Mouse (Mus musculus): ENCODE measurements around the gene Lifr. TPM values are rescaled to one million over a fixed set of nuclear protein-coding genes. Genes with fewer than 3 reads are reported as not detected.

Lifr gene
- total RNA-seq, 4 experiments from 2014 or later, result 43.7 to 56.5 (median 52.1) TPM

GRCm38 (mm10) chr15:7128627-7129126, 38.3 kb downstream of the Lifr start:
- DNase-seq (ENCODE audit: low spot score in 2 of 2), result peak in 1 of 2 experiments; percentile 38

GRCm38 (mm10) chr15:7129127-7129943, 38.9 kb downstream of the Lifr start:
- peak; percentile 58 to 79 for DNase-seq (ENCODE audit: low spot score in 2 of 2)

DNA sequence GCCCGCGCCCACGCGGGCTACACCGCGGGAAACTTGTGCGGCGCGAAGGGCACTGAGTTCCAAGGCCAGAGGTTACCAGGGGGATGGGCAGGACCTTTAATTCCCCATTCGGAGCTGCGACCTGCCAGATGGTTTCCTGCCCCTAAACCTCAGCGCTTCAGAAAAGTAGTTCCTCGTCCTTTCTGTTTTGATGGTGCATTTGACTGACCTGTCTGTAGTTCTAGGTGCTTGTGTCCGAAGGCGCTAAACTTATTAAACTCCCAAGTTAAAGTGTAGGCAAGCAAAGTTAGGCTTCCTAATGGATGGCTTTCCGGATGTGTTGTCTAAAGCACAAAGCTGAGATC, 39.5 kb downstream of the Lifr start:
- no peak for DNase-seq (ENCODE audit: low spot score in 2 of 2)

GRCm38 (mm10) chr15:7130691-7131225, 40.3 kb downstream of the Lifr start:
- DNase-seq (ENCODE audit: low spot score in 2 of 2), result no peak

- DNase-seq (ENCODE audit: low spot score in 2 of 2), result no peak
Observed at GRCm38 (mm10) chr15:7132741-7133140, 42.3 kb downstream of the Lifr start.

- no peak for DNase-seq (ENCODE audit: low spot score in 2 of 2)
Observed at GRCm38 (mm10) chr15:7134454-7135052, 44.1 kb downstream of the Lifr start.

DNA sequence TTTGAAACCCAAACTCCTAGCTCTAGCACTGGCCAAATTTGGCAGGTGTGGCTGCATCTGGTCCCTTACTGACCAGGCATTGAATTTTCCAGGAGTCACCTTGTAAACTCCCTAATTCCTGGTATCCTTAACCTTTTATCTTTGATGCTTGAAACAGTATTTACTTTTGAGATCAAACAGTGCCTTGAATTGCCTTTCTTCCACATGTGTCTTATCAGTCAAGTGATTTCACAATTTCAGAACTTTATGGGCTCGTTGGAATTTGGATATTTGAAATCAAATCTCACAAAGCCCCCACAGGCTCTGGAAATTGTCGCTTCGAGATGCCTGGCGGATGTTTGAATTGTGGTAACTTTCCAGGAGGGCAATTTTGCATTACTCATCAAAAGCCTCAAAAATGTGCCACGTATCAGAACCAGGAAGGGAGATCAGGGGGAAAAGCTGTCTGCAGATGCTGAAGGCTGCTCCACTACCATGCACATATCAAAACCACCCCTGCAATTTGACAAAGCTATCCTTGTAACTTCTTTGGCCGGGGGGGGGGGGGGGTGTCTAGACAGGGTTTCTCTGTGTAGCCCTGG, 45.7 kb downstream of the Lifr start:
- DNase-seq (ENCODE audit: low spot score in 2 of 2), result no peak

DNA sequence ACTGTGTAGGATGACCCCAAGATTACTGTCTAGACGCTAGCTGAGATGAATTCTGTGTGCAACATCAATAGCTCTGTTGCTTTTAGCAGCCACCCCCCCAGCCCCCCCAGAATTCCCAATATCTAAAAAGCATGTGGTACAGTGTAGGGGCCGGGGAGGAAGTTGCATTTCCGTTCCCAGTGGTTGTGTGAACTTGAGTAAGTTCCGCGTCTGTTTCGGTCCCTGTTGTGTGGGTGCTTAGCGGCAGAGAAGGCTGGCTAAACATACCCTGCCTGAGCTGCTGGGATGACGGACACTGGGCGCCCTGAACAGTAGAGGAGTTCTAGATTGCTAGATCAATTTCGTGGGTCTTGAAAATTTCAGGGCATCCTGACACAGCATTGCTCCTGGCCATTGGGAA, 46.5 kb downstream of the Lifr start:
- no peak for DNase-seq (ENCODE audit: low spot score in 2 of 2)

DNA sequence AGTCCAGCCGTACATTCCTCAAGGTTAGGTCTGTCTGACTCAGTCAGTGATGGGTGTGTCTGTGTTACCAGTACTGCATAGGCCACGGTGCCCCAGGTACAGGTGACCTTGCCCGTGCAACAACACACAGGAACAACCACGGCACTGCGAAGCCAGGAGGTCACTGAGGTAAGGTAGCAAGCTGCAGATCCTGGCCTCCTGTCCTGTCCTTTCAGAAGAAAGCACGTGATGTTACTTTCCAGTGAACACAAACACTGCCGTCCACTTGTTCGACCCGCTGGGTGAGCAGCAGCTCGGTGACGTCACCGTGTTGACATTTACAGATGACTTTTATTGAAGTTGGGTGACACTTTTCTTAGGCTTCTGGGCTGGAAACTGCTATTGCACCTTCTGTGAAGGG, 47.2 kb downstream of the Lifr start:
- DNase-seq (ENCODE audit: low spot score in 2 of 2), result no peak

DNA sequence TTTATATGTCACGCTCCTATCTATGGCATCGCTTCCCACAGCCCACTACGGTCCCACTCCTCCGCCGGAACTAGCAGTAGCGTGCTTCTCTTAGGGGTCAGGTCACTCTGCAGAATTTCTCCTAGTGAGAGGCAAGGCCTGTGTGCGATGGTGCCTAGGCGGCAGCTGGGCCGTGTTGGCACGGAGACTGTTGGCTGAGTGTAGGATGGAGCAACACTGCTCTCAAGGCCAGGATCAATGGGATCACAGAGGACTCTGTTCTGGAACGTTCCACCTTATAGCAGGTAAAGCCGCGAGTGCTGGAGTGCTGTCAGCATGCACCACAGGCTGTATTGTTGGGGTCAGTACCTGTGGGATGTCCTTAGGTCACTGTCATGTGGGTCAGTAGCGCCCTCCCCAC, 48.1 kb downstream of the Lifr start:
- no peak for DNase-seq (ENCODE audit: low spot score in 2 of 2)

GRCm38 (mm10) chr15:7140322-7140721, 49.9 kb downstream of the Lifr start:
- DNase-seq (ENCODE audit: low spot score in 2 of 2), result no peak

- no peak for DNase-seq (ENCODE audit: low spot score in 2 of 2)
Observed at GRCm38 (mm10) chr15:7141246-7141645, 50.8 kb downstream of the Lifr start.

DNA sequence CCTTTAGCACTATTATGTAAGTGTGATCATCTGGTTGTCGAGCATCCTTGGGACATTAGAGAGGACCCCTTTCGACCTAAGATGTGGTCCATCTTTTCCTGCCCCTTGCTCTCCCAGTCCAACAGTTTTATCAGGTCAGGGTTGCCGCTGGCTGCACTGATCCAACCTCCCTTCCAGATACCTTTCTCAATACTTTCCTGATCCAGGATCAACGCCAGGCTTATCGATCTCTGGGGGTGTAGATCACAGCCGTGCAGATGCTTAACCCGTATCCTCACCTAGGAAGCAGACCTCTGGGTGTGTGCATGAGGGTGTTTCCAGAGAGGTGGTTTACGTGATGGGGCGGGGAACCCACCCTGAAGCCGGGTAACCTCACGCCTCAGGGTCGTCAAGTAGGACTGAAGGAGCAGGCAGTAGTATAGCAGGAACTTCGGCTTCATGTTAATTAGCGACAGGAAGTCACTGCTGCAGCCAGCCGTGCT, 53.3 kb downstream of the Lifr start:
- DNase-seq (ENCODE audit: low spot score in 2 of 2), result no peak

GRCm38 (mm10) chr15:7144542-7144941, 54.1 kb downstream of the Lifr start:
- no peak for DNase-seq (ENCODE audit: low spot score in 2 of 2)

DNA sequence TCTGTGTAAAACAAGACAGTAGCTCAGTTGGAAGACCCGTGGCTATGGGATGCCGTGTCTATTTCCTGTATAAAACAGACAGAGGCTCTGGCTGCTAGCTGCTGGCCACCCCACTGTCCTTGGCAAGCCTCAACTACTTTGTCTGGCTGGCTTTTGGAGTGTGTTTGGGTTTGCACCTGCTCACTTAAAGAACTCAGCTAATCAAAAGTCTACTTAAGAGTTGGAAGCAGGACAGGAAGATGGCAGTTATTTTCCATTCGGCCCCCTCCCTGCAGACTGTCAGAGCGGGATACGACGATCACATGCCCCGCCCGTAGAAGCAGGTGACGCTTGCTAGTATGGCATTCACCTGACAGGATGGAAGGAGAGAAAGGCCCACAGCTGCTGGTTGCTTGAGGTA, 54.5 kb downstream of the Lifr start:
- DNase-seq (ENCODE audit: low spot score in 2 of 2), result no peak

- DNase-seq (ENCODE audit: low spot score in 2 of 2), result peak in 1 of 2 experiments; percentile 36
Observed at GRCm38 (mm10) chr15:7145555-7145954, 55.1 kb downstream of the Lifr start.

- DNase-seq (ENCODE audit: low spot score in 2 of 2), result peak; percentile 70 to 71
Observed at GRCm38 (mm10) chr15:7146529-7146928, 56.1 kb downstream of the Lifr start.

DNA sequence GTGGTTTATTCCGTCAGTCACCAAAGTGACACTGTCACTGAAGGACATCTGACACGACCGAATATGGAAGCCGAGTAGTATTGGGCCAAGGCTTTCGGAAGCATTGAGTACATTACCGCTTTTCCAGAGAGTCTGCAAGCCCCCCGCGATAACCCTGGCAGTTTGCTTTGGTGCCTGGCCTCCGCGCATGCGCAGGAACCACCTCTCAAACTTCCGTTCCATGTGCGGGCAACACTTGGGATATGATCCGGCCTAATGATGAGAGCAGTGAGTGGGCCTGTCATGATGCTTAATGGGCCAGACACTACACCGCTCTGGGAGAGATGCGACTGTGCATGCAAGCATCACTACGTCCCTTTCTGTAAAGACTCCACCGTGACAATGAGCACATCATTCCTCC, 59.4 kb downstream of the Lifr start:
- no peak for DNase-seq (ENCODE audit: low spot score in 2 of 2)

GRCm38 (mm10) chr15:7150591-7150990, 60.2 kb downstream of the Lifr start:
- DNase-seq (ENCODE audit: low spot score in 2 of 2), result no peak

GRCm38 (mm10) chr15:7152116-7152760, 61.8 kb downstream of the Lifr start:
- no peak for DNase-seq (ENCODE audit: low spot score in 2 of 2)

- no peak for DNase-seq (ENCODE audit: low spot score in 2 of 2)
Observed at GRCm38 (mm10) chr15:7154010-7154736, 63.8 kb downstream of the Lifr start.
